Mouse (Mus musculus) midbrain, embryonic 16.5 days (tissue): ENCODE data around the gene Lamtor2. TPM values are rescaled to one million over a fixed set of nuclear protein-coding genes. Genes with fewer than 3 reads are reported as not detected.

Source experiments
- ATAC-seq: fragments of 200-750 bp; cut with Nextera tagmentation; 2 replicates; pipeline ENCODE4 v1.8.0; 2017; ENCODE audit warnings: moderate TSS enrichment
- H3K27ac ChIP-seq: fragments of 300-500 bp; sonication (generic); 2 replicates; pipeline ENCODE4 v1.5.1; 2014; ENCODE audit warnings: mild to moderate bottlenecking, low read length, mixed read lengths
- H3K27me3 ChIP-seq: fragments of 300-500 bp; sonication (generic); 2 replicates; pipeline ENCODE4 v1.6.1; 2014; ENCODE audit warnings: low read depth, low read length, mixed read lengths; ENCODE audit not compliant: control insufficient read depth, insufficient read depth
- H3K36me3 ChIP-seq: fragments of 300-500 bp; sonication (generic); 2 replicates; pipeline ENCODE4 v1.6.1; 2014; ENCODE audit warnings: mild to moderate bottlenecking, low read length, moderate library complexity, mixed read lengths; ENCODE audit not compliant: control insufficient read depth, insufficient read depth
- H3K4me1 ChIP-seq: fragments of 300-500 bp; sonication (generic); 2 replicates; pipeline ENCODE4 v1.6.1; 2014; ENCODE audit warnings: mild to moderate bottlenecking, low read length, mixed read lengths; ENCODE audit not compliant: control insufficient read depth, insufficient read depth
- H3K4me2 ChIP-seq: fragments of 300-500 bp; sonication (generic); 2 replicates; pipeline ENCODE4 v1.6.1; 2014; ENCODE audit warnings: mild to moderate bottlenecking, low read length, mixed read lengths
- H3K4me3 ChIP-seq: fragments of 300-500 bp; sonication (generic); 2 replicates; pipeline ENCODE4 v1.5.1; 2014; ENCODE audit warnings: low read depth, mild to moderate bottlenecking, low read length, moderate library complexity, mixed read lengths
- H3K9ac ChIP-seq: fragments of 300-500 bp; sonication (generic); 2 replicates; pipeline ENCODE4 v1.6.1; 2014; ENCODE audit warnings: low read depth, low read length, mixed read lengths
- H3K9me3 ChIP-seq: fragments of 300-500 bp; sonication (generic); replicated peaks from 2 replicates; pipeline ENCODE4 v1.6.1; 2014; ENCODE audit warnings: mild to moderate bottlenecking, low read length, mixed read lengths; ENCODE audit not compliant: control insufficient read depth, poor library complexity, severe bottlenecking
- WGBS: fragments of 180-500 bp; shearing (Covaris S2); extraction: QIAGEN DNeasy Blood & Tissue Kit; methylation state at CpG from one replicate; pipeline ENCODE4 v1.1.7; 2014; 5-methylcytosine and 5-hydroxymethylcytosine counted together
- microRNA counts: library from miRNA; unstranded; fragments of <30 nt; microRNA quantifications from one replicate; lab custom pipeline; 2016
- microRNA-seq: library from miRNA; unstranded; fragments of <30 nt; microRNA quantifications from one replicate; pipeline ENCODE4, GENCODE M21; 2017
- polyA plus RNA-seq: library from polyadenylated mRNA; unstranded; fragments of >200 nt; fragmentation: Nextera tagmentation; extraction: Ambion mirVana; gene quantifications from 2 replicates; pipeline ENCODE4 v1.2.1, GENCODE M21; 2015

The Lamtor2 gene
- polyA plus RNA-seq, 1 experiment from 2014 or later = 193 TPM

GRCm38 (mm10) chr3:88500655-88501365 lies 52.1 kb downstream of the Lamtor2 start:
- Histone ChIP-seq H3K4me1 (peaks cover 11% of the 10 kb centered on the region), H3K27me3 (no peaks in the 10 kb centered on the region), H3K9me3 (no peaks in the 10 kb centered on the region), H3K27ac (no peak overlapping the region), H3K36me3 (no peaks in the 10 kb centered on the region), H3K4me2 (peak overlapping the region; percentile 8; the same call in 1 of the 2 replicates), H3K9ac (no peak overlapping the region), H3K4me3 (no peak overlapping the region)
- no peak for ATAC-seq
- WGBS = 51% methylated on average over 4 of the region's 4 CpGs

- no peaks in the 10 kb centered on the region for H3K36me3 ChIP-seq
- H3K4me2 ChIP-seq = no peak overlapping the region
- peaks cover 11% of the 10 kb centered on the region for H3K4me1 ChIP-seq
- no peak for ATAC-seq
- H3K9ac ChIP-seq = no peak overlapping the region
- 77% methylated on average over 7 of the region's 7 CpGs for WGBS
- H3K27ac ChIP-seq = no peak overlapping the region
- no peak overlapping the region for H3K4me3 ChIP-seq
- H3K27me3 ChIP-seq = no peaks in the 10 kb centered on the region
- no peaks in the 10 kb centered on the region for H3K9me3 ChIP-seq
Observed at GRCm38 (mm10) chr3:88500087-88500486, 52.8 kb downstream of the Lamtor2 start.

MicroRNAs encoded within 50 kb of the gene (microRNA counts, 519-probe panel; counts per million panel counts)
- 386 counts per million, percentile 18 among the panel's probes with 10 or more counts for microRNA mmu-miR-1905 (lab: Ali Mortazavi, UCI)

Small RNA genes lying within 50 kb of the gene (microRNA-seq; reads per million reads assigned to microRNA genes)
- gene Mir1905 = not detected

Other genes with a start within 250 kb of the Lamtor2 start
- 91.3 and 107 TPM in 2 replicates for gene Glmp, start 228.1 kb downstream of the Lamtor2 start, polyA plus RNA-seq
- 1.0 and 1.2 TPM in 2 replicates for gene Tmem79, start 216.9 kb downstream of the Lamtor2 start, polyA plus RNA-seq
- gene Smg5, start 216.8 kb downstream of the Lamtor2 start, polyA plus RNA-seq = 61.4 and 65.7 TPM in 2 replicates
- gene Paqr6, start 188.5 kb downstream of the Lamtor2 start, polyA plus RNA-seq = 1.2 and 1.9 TPM in 2 replicates
- gene Bglap3, start 180.3 kb downstream of the Lamtor2 start, polyA plus RNA-seq = not detected in 2 replicates
- gene Bglap2, start 174.4 kb downstream of the Lamtor2 start, polyA plus RNA-seq = 1.3 TPM in 1 of 2 replicates, not detected in the other
- gene Bglap, start 168.6 kb downstream of the Lamtor2 start, polyA plus RNA-seq = 0.88 TPM in 1 of 2 replicates, not detected in the other
- 18.3 and 19.2 TPM in 2 replicates for gene Pmf1, start 142.7 kb downstream of the Lamtor2 start, polyA plus RNA-seq
- 36.7 and 39.3 TPM in 2 replicates for gene Slc25a44, start 127.9 kb downstream of the Lamtor2 start, polyA plus RNA-seq
- 42.5 and 44.0 TPM in 2 replicates for gene Sema4a, start 91.9 kb downstream of the Lamtor2 start, polyA plus RNA-seq
- gene Lmna, start 43.1 kb downstream of the Lamtor2 start, polyA plus RNA-seq = 51.0 and 59.7 TPM in 2 replicates
- 28.6 and 33.0 TPM in 2 replicates for gene Mex3a, start 20.7 kb downstream of the Lamtor2 start, polyA plus RNA-seq
- 0.69 TPM in 1 of 2 replicates, not detected in the other for gene Rab25, start 4.8 kb downstream of the Lamtor2 start, polyA plus RNA-seq
- 39.8 and 41.3 TPM in 2 replicates for gene Ubqln4, start 684 bp upstream of the Lamtor2 start, polyA plus RNA-seq
- 127 and 144 TPM in 2 replicates for gene Ssr2, start 22.8 kb upstream of the Lamtor2 start, polyA plus RNA-seq
- gene Arhgef2, start 52.9 kb upstream of the Lamtor2 start, polyA plus RNA-seq = 104 and 131 TPM in 2 replicates
- gene Rxfp4, start 100.1 kb upstream of the Lamtor2 start, polyA plus RNA-seq = not detected in 2 replicates
- gene Khdc4, start 132.7 kb upstream of the Lamtor2 start, polyA plus RNA-seq = 84.4 and 94.9 TPM in 2 replicates
- 59.4 and 65.6 TPM in 2 replicates for gene Rit1, start 163.8 kb upstream of the Lamtor2 start, polyA plus RNA-seq
- gene Syt11, start 222.1 kb upstream of the Lamtor2 start, polyA plus RNA-seq = 217 and 225 TPM in 2 replicates